Mouse (Mus musculus): ENCODE data around the gene Cbarp. TPM values are rescaled to one million over a fixed set of nuclear protein-coding genes. Genes with fewer than 3 reads are reported as not detected.

Cbarp gene
- total and polyA plus RNA-seq, 3 experiments, result 0.19 to 2.4 (median 2.3) TPM

- Histone ChIP-seq H3K27me3 (replicated peaks) (no peaks in the 10 kb centered on the region), H3K27ac (ENCODE audit: insufficient read depth, low read depth) (no peak overlapping the region), H3K9ac (ENCODE audit: insufficient read depth, low read depth) (no peak overlapping the region), H3K4me3 (replicated peaks in 1 of 3; ENCODE audit: low read depth in 2 of 3, low read length in 2 of 3, poor library complexity in 1 of 3) (no peak overlapping the region), H3K4me1 (ENCODE audit: control insufficient read depth in 1 of 2, insufficient read depth in 2 of 2) (peaks cover 6 to 9% of the 10 kb centered on the region in 2 experiments; a peak in 3 of 4 replicates), H3K36me3 (replicated peaks in 1 of 2; ENCODE audit: control insufficient read depth in 1 of 2, insufficient read depth in 1 of 2, low read length in 1 of 2) (peaks cover 73 to 87% of the 10 kb centered on the region in 2 experiments), H3K79me2 (replicated peaks; ENCODE audit: control insufficient read depth, extremely low read depth, insufficient read depth, poor library complexity, severe bottlenecking) (no peaks in the 10 kb centered on the region), H3K9me3 (replicated peaks; ENCODE audit: low read length) (no peaks in the 10 kb centered on the region), H3K4me2 (ENCODE audit: insufficient read depth, low read depth, poor library complexity, severe bottlenecking) (no peak overlapping the region)
- DNase-seq (ENCODE audit: extremely low read depth), result no peak
- in situ Hi-C loops (cut with MboI; ENCODE audit: low pct_ligation_motif_present, low pct_unique_long_range_greater_than_20kb, low sequenced_read_pairs), result no loop called here
- dilution Hi-C loops (cut with MboI; ENCODE audit: extremely low pct_ligation_motif_present, extremely low pct_unique_long_range_greater_than_20kb, low sequenced_read_pairs), result no loop called here
- TF ChIP-seq MYC (IDR thresholded peaks at IDR 0.05; ENCODE audit: low read depth, low read length) (no peak), CHD1 (IDR thresholded peaks at IDR 0.05; ENCODE audit: low read depth, low read length) (no peak), ELF1 (IDR thresholded peaks at IDR 0.05; ENCODE audit: low read depth, low read length) (no peak), MAFK (IDR thresholded peaks at IDR 0.05; ENCODE audit: insufficient replicate concordance, low read length) (no peak), MAX (IDR thresholded peaks at IDR 0.05; ENCODE audit: low read length) (no peak), TBP (conservative IDR thresholded peaks at IDR 0.05; ENCODE audit: low read depth, low read length) (no peak), IRF4 (IDR thresholded peaks at IDR 0.05; ENCODE audit: low read depth, low read length) (no peak), ZC3H11A (IDR thresholded peaks at IDR 0.05; ENCODE audit: low read depth, low read length) (no peak), MXI1 (IDR thresholded peaks at IDR 0.05; ENCODE audit: low read depth, low read length) (no peak), POLR2A (IDR thresholded peaks at IDR 0.05; ENCODE audit: low read depth, low read length) (no peak), UBTF (IDR thresholded peaks at IDR 0.05; ENCODE audit: low read depth, low read length) (no peak), PAX5 (IDR thresholded peaks at IDR 0.05; ENCODE audit: low read length) (no peak), CTCF (conservative IDR thresholded peaks at IDR 0.05 in 1 of 2, IDR thresholded peaks at IDR 0.05 in 1 of 2; ENCODE audit: low read depth in 2 of 2, low read length in 2 of 2) (no peak)
Observed at GRCm38 (mm10) chr10:80130403-80131031, 10.1 kb downstream of the Cbarp start.

GRCm38 (mm10) chr10:80129846-80130245 is 10.8 kb downstream of the Cbarp start:
- dilution Hi-C loops (cut with MboI; ENCODE audit: extremely low pct_ligation_motif_present, extremely low pct_unique_long_range_greater_than_20kb, low sequenced_read_pairs) (no loop called here), in situ Hi-C loops (cut with MboI; ENCODE audit: low pct_ligation_motif_present, low pct_unique_long_range_greater_than_20kb, low sequenced_read_pairs) (no loop called here)
- H3K36me3 ChIP-seq (replicated peaks in 1 of 2; ENCODE audit: control insufficient read depth in 1 of 2, insufficient read depth in 1 of 2, low read length in 1 of 2), result peaks cover 79 to 92% of the 10 kb centered on the region in 2 experiments

GRCm38 (mm10) chr10:80127920-80128319 is 12.7 kb downstream of the Cbarp start:
- no peak overlapping the region for H3K9ac ChIP-seq (ENCODE audit: insufficient read depth, low read depth)
- H3K4me3 ChIP-seq (replicated peaks in 1 of 3; ENCODE audit: low read depth in 2 of 3, low read length in 2 of 3, poor library complexity in 1 of 3), result no peak overlapping the region
- H3K4me2 ChIP-seq (ENCODE audit: insufficient read depth, low read depth, poor library complexity, severe bottlenecking), result no peak overlapping the region
- no peaks in the 10 kb centered on the region for H3K9me3 ChIP-seq (replicated peaks; ENCODE audit: low read length)
- H3K4me1 ChIP-seq (ENCODE audit: control insufficient read depth in 1 of 2, insufficient read depth in 2 of 2), result no peaks in the 10 kb centered on the region
- no peak for TF ChIP-seq JUND (conservative IDR thresholded peaks at IDR 0.05; ENCODE audit: low read depth, low read length)
- no peak for TF ChIP-seq MXI1 (IDR thresholded peaks at IDR 0.05; ENCODE audit: low read depth, low read length)
- TF ChIP-seq SIN3A (IDR thresholded peaks at IDR 0.05; ENCODE audit: low read length), result no peak
- TF ChIP-seq MEF2A (IDR thresholded peaks at IDR 0.05; ENCODE audit: borderline replicate concordance, low read depth, low read length), result no peak
- no peak for TF ChIP-seq GABPA (IDR thresholded peaks at IDR 0.05; ENCODE audit: insufficient replicate concordance, low read depth, low read length)
- no peak for TF ChIP-seq POLR2AphosphoS2 (IDR thresholded peaks at IDR 0.05; ENCODE audit: low read depth, low read length)
- TF ChIP-seq BHLHE40 (IDR thresholded peaks at IDR 0.05; ENCODE audit: low read depth, low read length), result no peak
- no peak for TF ChIP-seq ETS1 (conservative IDR thresholded peaks at IDR 0.05; ENCODE audit: low read depth, low read length)
- TF ChIP-seq E2F4 (IDR thresholded peaks at IDR 0.05; ENCODE audit: insufficient replicate concordance, low read depth, low read length), result no peak
- TF ChIP-seq MAX (IDR thresholded peaks at IDR 0.05; ENCODE audit: low read length), result no peak
- TF ChIP-seq IRF4 (IDR thresholded peaks at IDR 0.05; ENCODE audit: low read depth, low read length), result no peak
- TF ChIP-seq CTCF (conservative IDR thresholded peaks at IDR 0.05 in 1 of 2, IDR thresholded peaks at IDR 0.05 in 1 of 2; ENCODE audit: low read depth in 2 of 2, low read length in 2 of 2), result no peak
- in situ Hi-C loops (cut with MboI; ENCODE audit: low pct_ligation_motif_present, low pct_unique_long_range_greater_than_20kb, low sequenced_read_pairs) (no loop called here), dilution Hi-C loops (cut with MboI; ENCODE audit: extremely low pct_ligation_motif_present, extremely low pct_unique_long_range_greater_than_20kb, low sequenced_read_pairs) (no loop called here)
- DNase-seq (ENCODE audit: extremely low read depth), result no peak
- H3K27ac ChIP-seq (ENCODE audit: insufficient read depth, low read depth), result no peak overlapping the region
- H3K79me2 ChIP-seq (replicated peaks; ENCODE audit: control insufficient read depth, extremely low read depth, insufficient read depth, poor library complexity, severe bottlenecking), result peaks cover 18% of the 10 kb centered on the region
- H3K27me3 ChIP-seq (replicated peaks), result no peaks in the 10 kb centered on the region
- peaks cover 94 to 99% of the 10 kb centered on the region in 2 experiments for H3K36me3 ChIP-seq (replicated peaks in 1 of 2; ENCODE audit: control insufficient read depth in 1 of 2, insufficient read depth in 1 of 2, low read length in 1 of 2)

More at GRCm38 (mm10) chr10:80129846-80130245, 10.8 kb downstream of the Cbarp start:
- Histone ChIP-seq H3K4me2 (ENCODE audit: insufficient read depth, low read depth, poor library complexity, severe bottlenecking) (no peak overlapping the region), H3K27me3 (replicated peaks) (no peaks in the 10 kb centered on the region), H3K4me3 (replicated peaks in 1 of 3; ENCODE audit: low read depth in 2 of 3, low read length in 2 of 3, poor library complexity in 1 of 3) (no peak overlapping the region), H3K9me3 (replicated peaks; ENCODE audit: low read length) (no peaks in the 10 kb centered on the region), H3K27ac (ENCODE audit: insufficient read depth, low read depth) (no peak overlapping the region), H3K79me2 (replicated peaks; ENCODE audit: control insufficient read depth, extremely low read depth, insufficient read depth, poor library complexity, severe bottlenecking) (no peaks in the 10 kb centered on the region; the same call in 1 of the 2 replicates), H3K9ac (ENCODE audit: insufficient read depth, low read depth) (no peak overlapping the region), H3K4me1 (ENCODE audit: control insufficient read depth in 1 of 2, insufficient read depth in 2 of 2) (peaks cover 6 to 9% of the 10 kb centered on the region in 2 experiments; a peak in 3 of 4 replicates)
- TF ChIP-seq MXI1 (IDR thresholded peaks at IDR 0.05; ENCODE audit: low read depth, low read length) (no peak), MAX (IDR thresholded peaks at IDR 0.05; ENCODE audit: low read length) (no peak)
- no peak for DNase-seq (ENCODE audit: extremely low read depth)
